Mouse (Mus musculus) intestine, embryonic 16.5 days (tissue): Measurements from ENCODE around the gene Map1b. TPM values are rescaled to one million over a fixed set of nuclear protein-coding genes. Genes with fewer than 3 reads are reported as not detected.

Experiments
- ATAC-seq: fragments of 200-750 bp; cut with Nextera tagmentation; 2 replicates; pipeline ENCODE4 v1.8.0; 2017; ENCODE audit warnings: moderate TSS enrichment, moderate library complexity
- H3K27ac ChIP-seq: fragments of 300-500 bp; sonication (generic); 2 replicates; pipeline ENCODE4 v1.5.1; 2014; ENCODE audit warnings: mild to moderate bottlenecking, low read length
- H3K27me3 ChIP-seq: fragments of 300-500 bp; sonication (generic); replicated peaks from 2 replicates; pipeline ENCODE4 v1.6.1; 2014; ENCODE audit warnings: low read length, control low read depth, mixed read lengths; ENCODE audit not compliant: control insufficient read depth, insufficient read depth
- H3K36me3 ChIP-seq: fragments of 300-500 bp; sonication (generic); 2 replicates; pipeline ENCODE4 v1.6.1; 2014; ENCODE audit warnings: low read length, control low read depth; ENCODE audit not compliant: control insufficient read depth, insufficient read depth
- H3K4me1 ChIP-seq: fragments of 300-500 bp; sonication (generic); 2 replicates; pipeline ENCODE4 v1.6.1; 2014; ENCODE audit warnings: low read length, control low read depth, mixed read lengths; ENCODE audit not compliant: control insufficient read depth, insufficient read depth
- H3K4me2 ChIP-seq: fragments of 300-500 bp; sonication (generic); 2 replicates; pipeline ENCODE4 v1.6.1; 2014; ENCODE audit warnings: low read depth, low read length, control low read depth
- H3K4me3 ChIP-seq: fragments of 300-500 bp; sonication (generic); 2 replicates; pipeline ENCODE4 v1.5.1; 2014; ENCODE audit warnings: mild to moderate bottlenecking, low read length
- H3K9ac ChIP-seq: fragments of 300-500 bp; sonication (generic); 2 replicates; pipeline ENCODE4 v1.6.1; 2014; ENCODE audit warnings: low read depth, low read length
- H3K9me3 ChIP-seq: fragments of 300-500 bp; sonication (generic); 2 replicates; pipeline ENCODE4 v1.6.1; 2016; ENCODE audit warnings: low read length, control low read depth; ENCODE audit not compliant: control insufficient read depth
- WGBS: fragments of 180-500 bp; shearing (Covaris S2); extraction: QIAGEN DNeasy Blood & Tissue Kit; methylation state at CpG from one replicate; pipeline ENCODE4 v1.1.7; 2014; 5-methylcytosine and 5-hydroxymethylcytosine counted together
- polyA plus RNA-seq: library from polyadenylated mRNA; unstranded; fragments of >200 nt; fragmentation: Nextera tagmentation; extraction: Ambion mirVana; gene quantifications from 2 replicates; pipeline ENCODE4 v1.2.1, GENCODE M21; 2015

Map1b gene
- polyA plus RNA-seq, 1 experiment from 2014 or later: 91.4 TPM

DNA sequence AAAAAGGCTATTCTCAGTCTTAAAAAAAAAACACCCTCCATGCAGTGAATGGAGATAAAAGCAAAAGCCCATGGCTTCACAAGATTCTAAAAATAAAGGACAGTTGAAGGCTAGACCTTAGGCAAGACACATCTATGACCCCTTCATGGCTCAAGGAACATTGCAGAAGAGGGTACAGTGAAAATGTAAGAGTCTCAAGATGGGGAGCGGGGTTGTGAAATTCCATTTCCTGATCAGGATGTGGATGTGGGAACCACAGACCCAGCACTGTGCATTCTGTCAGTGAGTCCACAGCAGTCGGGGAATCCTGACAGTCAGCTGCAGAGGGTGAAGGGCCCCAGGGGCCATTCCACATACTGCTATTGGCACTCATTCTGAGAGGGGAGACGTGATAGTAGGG lies 123.2 kb downstream of the Map1b start:
- H3K9ac ChIP-seq: no peak overlapping the region
- H3K27ac ChIP-seq: no peak overlapping the region
- H3K4me2 ChIP-seq: no peak overlapping the region
- no peak overlapping the region for H3K4me3 ChIP-seq
- no peak for ATAC-seq
- no peaks in the 10 kb centered on the region for H3K36me3 ChIP-seq
- 81% methylated on average over 3 of the region's 3 CpGs for WGBS
- H3K9me3 ChIP-seq: no peaks in the 10 kb centered on the region
- no peaks in the 10 kb centered on the region for H3K4me1 ChIP-seq
- H3K27me3 ChIP-seq: no peaks in the 10 kb centered on the region

DNA sequence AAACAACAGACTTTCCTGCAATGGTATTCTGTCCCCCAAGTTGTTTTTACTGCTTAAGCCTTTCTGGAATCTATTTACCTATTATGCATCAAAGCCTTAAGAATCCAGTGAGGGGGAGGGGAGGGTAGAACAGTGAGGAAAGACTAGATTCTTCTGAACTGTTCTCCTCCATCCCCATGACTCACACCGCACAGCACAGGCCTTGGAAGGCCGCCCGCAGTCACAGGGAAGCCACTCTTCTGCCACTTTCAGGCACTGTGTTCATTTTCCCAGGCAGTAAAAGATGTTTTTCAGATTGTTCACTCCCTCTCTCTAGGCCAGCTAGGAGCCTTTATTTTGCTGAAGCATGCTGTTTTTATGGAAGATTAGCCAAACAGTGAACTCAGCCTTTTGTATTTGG lies 124.9 kb downstream of the Map1b start:
- 87% methylated on average over 3 of the region's 3 CpGs for WGBS
- no peak for ATAC-seq

DNA sequence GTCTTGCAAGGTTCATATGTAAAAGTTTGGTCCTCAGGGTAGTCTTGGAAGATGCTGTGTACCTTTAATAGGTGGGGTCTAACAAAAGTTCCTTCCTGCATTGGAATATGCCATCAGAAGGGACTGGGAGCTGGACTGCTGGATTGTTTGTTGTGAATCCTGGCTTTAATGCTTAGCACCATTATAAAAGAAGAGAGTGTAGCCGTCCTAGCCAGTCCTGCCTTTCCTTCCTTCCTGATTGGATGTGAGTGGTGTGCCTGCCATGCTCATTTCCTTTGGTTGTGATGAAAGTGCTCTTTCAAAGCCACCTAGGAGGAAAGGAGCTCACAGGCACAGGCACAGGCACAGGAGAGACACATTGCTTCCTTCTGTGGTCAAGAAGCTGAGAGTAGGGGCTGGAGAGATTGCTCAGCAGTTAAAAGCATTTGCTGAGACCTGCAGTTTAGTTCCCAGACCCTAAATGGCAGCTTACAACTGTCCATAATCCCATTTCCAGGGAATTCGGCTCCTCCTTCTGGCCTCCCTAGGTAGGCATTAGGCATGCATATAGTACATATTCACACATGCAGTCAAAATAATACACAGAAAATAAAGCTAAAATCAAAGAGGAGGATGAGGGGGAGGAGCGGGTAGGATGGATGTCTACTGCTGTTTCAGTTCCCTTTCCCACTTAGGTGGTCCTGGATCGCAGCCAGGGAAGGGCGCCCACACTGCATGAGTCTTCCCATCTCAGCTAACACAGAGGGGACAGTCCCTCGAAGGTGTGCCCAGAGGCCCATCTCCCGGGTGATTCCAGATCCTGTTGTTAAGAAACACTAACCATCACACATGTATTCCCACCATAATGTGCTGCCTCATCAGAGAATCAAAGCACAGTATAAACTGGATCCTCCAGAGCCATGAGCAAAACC lies 128.2 kb downstream of the Map1b start:
- Histone ChIP-seq H3K9me3 (no peaks in the 10 kb centered on the region), H3K4me3 (no peak overlapping the region), H3K4me2 (no peak overlapping the region), H3K36me3 (no peaks in the 10 kb centered on the region), H3K27ac (no peak overlapping the region), H3K9ac (no peak overlapping the region), H3K27me3 (no peaks in the 10 kb centered on the region), H3K4me1 (no peaks in the 10 kb centered on the region)
- WGBS: 77% methylated on average over 7 of the region's 7 CpGs
- ATAC-seq: no peak

More for the DNA sequence above, 124.9 kb downstream of the Map1b start:
- H3K4me2 ChIP-seq: no peak overlapping the region
- H3K9me3 ChIP-seq: no peaks in the 10 kb centered on the region
- no peak overlapping the region for H3K4me3 ChIP-seq
- no peaks in the 10 kb centered on the region for H3K36me3 ChIP-seq
- H3K27ac ChIP-seq: no peak overlapping the region
- H3K9ac ChIP-seq: no peak overlapping the region
- no peaks in the 10 kb centered on the region for H3K27me3 ChIP-seq
- H3K4me1 ChIP-seq: no peaks in the 10 kb centered on the region

DNA sequence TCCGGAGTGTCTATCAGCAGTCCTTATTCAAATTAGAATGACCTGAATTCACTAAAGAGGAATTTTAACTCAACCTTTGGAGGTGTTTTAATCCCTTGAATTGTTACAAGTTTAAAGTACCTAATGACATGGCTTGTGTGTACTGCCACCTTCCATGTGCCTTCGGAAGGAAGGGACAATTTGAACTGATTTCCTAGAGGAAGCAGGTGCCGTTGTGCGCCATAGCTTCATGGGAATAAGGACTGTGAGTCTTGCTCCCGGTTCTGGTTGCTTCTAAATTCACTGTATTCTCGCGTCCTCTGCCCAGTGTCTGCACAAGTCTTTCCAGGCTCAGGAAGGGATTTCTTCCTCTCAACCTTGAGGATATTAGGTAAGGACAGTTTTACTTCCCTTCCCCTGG lies 130.0 kb downstream of the Map1b start:
- Histone ChIP-seq H3K4me3 (no peak overlapping the region), H3K9ac (no peak overlapping the region), H3K27ac (no peak overlapping the region), H3K4me2 (no peak overlapping the region), H3K27me3 (no peaks in the 10 kb centered on the region), H3K4me1 (no peaks in the 10 kb centered on the region), H3K9me3 (no peaks in the 10 kb centered on the region), H3K36me3 (no peaks in the 10 kb centered on the region)
- WGBS: 88% methylated on average over 7 of the region's 7 CpGs
- ATAC-seq: no peak

DNA sequence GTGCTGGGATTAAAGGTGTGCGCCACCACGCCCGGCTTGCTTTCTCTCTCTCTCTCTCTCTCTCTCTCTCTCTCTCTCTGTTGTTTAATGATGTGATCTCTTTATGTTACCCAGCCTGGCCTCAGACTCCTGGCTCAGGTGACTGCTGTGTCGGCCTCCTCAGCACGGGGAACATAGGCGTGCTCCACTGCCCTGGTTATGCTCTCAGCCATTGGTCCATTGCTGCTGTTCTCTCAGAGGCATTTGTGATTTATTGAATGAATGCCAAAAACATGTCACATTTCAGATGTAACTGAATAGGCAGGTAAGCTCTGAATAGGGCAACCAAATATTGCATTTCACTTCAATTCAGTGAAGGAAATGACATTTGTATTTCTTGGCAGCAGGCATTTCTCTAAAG lies 130.4 kb downstream of the Map1b start:
- H3K4me2 ChIP-seq: no peak overlapping the region
- no peak overlapping the region for H3K9ac ChIP-seq
- no peak overlapping the region for H3K27ac ChIP-seq
- H3K27me3 ChIP-seq: no peaks in the 10 kb centered on the region
- H3K9me3 ChIP-seq: no peaks in the 10 kb centered on the region
- H3K36me3 ChIP-seq: no peaks in the 10 kb centered on the region
- no peak for ATAC-seq
- no peaks in the 10 kb centered on the region for H3K4me1 ChIP-seq
- 97% methylated on average over 6 of the region's 6 CpGs for WGBS
- no peak overlapping the region for H3K4me3 ChIP-seq

DNA sequence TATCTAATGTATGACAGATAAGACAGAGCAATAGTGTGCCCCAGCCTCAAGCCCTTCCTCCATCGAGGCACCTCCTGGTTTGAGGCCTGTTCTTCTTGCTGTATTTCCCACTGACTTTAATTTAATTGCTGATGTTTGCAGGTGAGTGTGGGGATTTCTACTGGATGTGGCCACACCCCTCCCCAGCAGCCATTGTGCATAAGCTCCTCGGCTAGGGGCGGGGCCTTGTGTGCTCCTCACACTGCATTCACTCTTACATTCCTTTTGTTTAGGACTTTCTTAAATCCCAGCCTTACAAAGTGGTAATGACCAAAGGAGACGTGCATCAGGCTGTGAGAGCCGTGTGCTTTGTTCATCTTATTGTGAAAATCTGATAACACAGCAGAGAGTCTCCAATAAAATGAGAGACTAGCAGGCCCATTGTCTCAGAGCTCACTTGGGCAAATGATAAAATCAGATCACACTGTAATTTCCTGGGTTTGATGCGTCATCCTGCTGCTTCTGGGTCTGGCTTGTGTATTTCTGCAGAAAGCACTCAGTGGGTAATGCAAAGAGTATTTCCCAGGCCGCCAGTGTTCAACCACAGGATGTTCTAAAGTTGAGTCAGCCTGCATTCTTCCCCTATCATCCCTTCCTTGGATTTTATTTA lies 131.7 kb downstream of the Map1b start:
- Histone ChIP-seq H3K4me2 (no peak overlapping the region), H3K9me3 (no peaks in the 10 kb centered on the region), H3K36me3 (no peaks in the 10 kb centered on the region), H3K4me1 (no peaks in the 10 kb centered on the region), H3K27ac (no peak overlapping the region), H3K27me3 (no peaks in the 10 kb centered on the region), H3K4me3 (no peak overlapping the region), H3K9ac (no peak overlapping the region)
- no peak for ATAC-seq
- WGBS: 77% methylated on average over 7 of the region's 7 CpGs

DNA sequence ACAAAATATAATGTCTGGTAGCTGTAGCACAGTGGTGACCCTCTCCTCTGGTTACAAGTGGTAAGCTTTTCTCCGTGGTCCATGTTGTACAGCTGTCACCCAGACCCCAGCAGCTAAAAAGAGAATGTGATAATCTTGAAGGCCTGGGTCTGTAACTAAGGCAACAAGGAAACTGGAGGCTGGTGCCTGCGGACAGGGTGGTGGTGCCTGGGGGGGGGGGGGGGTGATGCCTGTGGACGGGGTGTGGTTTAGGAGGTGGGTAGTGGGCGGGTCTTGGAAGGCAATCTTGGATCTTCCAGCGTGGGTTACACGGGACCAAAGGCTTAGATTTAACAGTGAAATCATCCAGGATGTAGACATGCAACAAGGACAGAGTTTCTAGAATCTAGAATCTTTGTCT lies 134.0 kb downstream of the Map1b start:
- no peak overlapping the region for H3K27ac ChIP-seq
- no peaks in the 10 kb centered on the region for H3K36me3 ChIP-seq
- H3K27me3 ChIP-seq: no peaks in the 10 kb centered on the region
- H3K4me3 ChIP-seq: no peak overlapping the region
- 56% methylated on average over 6 of the region's 6 CpGs for WGBS
- no peak for ATAC-seq
- H3K4me1 ChIP-seq: no peaks in the 10 kb centered on the region
- H3K9ac ChIP-seq: no peak overlapping the region
- H3K4me2 ChIP-seq: no peak overlapping the region
- no peaks in the 10 kb centered on the region for H3K9me3 ChIP-seq

DNA sequence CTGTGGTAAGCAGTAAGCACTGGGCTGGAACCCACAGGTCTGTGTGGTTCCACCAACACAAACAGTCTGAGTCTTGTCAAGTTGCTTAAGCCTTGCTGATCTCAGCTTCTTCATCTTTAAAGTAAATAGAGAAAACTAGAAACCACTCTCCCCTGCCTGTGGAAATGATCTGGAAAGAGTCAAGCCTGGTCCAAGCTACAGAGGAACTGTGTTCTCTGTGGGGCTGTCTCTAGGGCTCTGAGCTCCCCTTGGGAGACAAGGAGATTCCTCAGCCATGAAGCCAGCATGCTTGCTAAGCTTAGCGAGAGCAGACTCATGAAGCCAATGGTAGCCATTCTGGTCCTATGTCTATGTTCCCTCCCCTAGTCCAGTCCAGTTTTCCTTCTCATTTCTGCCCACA lies 138.1 kb downstream of the Map1b start:
- no peaks in the 10 kb centered on the region; the same call in 1 of the 2 replicates for H3K4me1 ChIP-seq
- H3K9ac ChIP-seq: no peak overlapping the region
- WGBS: 89% methylated on average over 1 of the region's 1 CpGs
- H3K9me3 ChIP-seq: no peaks in the 10 kb centered on the region
- no peak overlapping the region for H3K4me2 ChIP-seq
- no peak for ATAC-seq
- H3K4me3 ChIP-seq: no peak overlapping the region
- no peaks in the 10 kb centered on the region for H3K27me3 ChIP-seq
- no peaks in the 10 kb centered on the region for H3K36me3 ChIP-seq
- no peak overlapping the region for H3K27ac ChIP-seq

DNA sequence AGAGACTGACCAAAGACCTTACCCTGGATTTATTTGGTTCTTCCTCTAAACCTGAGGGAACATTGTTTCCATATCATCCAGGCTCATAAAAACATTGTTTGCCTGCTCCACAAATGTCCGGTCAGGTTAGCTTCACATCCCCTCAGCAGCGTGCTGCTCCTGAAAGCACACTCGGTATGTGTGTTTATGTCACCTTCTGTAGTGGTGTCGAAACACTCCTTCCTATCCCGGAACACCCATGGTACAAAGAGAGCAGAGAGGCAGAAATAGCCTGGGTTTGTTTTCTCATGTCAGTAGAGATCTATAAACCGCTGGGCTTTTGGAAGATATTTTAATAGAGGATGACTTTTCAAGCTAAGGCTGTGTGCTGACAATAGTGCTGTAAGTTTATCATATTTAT lies 139.3 kb downstream of the Map1b start:
- H3K27me3 ChIP-seq: no peaks in the 10 kb centered on the region

More for the DNA sequence above, 139.3 kb downstream of the Map1b start:
- Histone ChIP-seq H3K36me3 (no peaks in the 10 kb centered on the region), H3K27ac (no peak overlapping the region), H3K4me1 (no peaks in the 10 kb centered on the region; the same call in 1 of the 2 replicates), H3K9me3 (no peaks in the 10 kb centered on the region), H3K4me2 (no peak overlapping the region), H3K4me3 (no peak overlapping the region), H3K9ac (no peak overlapping the region)
- no peak for ATAC-seq
- 80% methylated on average over 6 of the region's 6 CpGs for WGBS
